Mouse (Mus musculus): Measurements from ENCODE around the gene Fau. TPM values are rescaled to one million over a fixed set of nuclear protein-coding genes. Genes with fewer than 3 reads are reported as not detected.

Gene Fau
- polyA plus RNA-seq, 1 experiment from 2014 or later = 839 TPM

DNA sequence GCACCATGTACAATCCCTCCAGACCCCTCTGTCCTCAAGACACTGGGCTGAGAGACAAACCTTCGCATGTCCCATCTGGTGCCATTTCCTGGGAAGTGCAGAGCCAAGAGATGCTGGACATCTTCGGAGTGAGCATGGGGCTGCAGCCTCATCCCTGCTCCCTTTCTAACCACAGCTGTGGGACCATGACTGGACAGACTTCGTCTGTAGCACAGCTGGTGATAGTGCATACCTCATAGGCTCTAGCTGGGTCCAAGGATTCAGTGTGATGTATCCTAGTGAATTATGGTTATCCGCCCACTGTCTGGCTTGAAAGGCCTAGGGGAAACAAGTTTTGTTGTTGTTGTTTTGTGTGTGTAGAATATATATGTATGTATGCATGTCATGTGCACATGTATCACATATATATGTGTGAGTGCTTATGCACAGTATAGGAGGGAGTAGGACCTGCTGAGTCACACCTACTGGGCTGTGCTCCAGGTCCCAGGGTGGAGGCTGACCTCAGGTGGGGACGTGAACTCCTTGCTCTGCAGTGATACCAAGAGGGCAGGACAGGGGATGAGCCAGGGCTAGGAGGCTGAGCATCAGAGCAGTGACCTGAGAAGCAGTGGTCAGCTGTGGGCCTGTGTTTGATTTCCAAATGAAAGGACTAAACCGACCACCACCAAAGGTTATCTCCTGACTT, 44.7 kb downstream of the Fau start:
- no peaks in the 10 kb centered on the region for H3K9me3 ChIP-seq (ENCODE audit: control insufficient read depth, low read length)

DNA sequence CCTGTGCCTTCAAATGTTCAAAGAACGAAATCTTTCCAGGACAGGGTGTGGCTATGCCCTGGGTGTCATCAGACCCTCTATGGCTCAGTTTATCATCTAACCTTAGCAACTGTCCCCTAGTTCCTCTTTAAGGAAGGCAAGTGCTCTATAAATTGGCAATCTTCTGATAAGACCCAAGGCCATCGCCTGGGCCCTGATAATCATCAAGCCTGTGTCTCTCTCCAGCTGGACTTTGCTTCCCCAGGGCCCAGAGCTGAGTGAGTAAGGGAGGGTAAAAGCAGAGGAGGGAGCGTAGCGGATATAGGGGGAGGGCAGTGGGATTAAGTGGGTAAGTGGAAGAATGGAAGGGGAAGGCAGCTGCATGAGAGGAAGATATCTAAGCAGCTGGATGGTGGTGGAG, 46.8 kb downstream of the Fau start:
- Histone ChIP-seq H3K4me1 (ENCODE audit: control insufficient read depth, insufficient read depth, low read length) (no peaks in the 10 kb centered on the region), H3K9me3 (ENCODE audit: control insufficient read depth, low read length) (no peaks in the 10 kb centered on the region), H3K4me3 (ENCODE audit: low read length) (no peak overlapping the region), H3K27me3 (ENCODE audit: control insufficient read depth, insufficient read depth, low read length) (no peaks in the 10 kb centered on the region), H3K27ac (ENCODE audit: low read depth, low read length) (no peak overlapping the region), H3K9ac (ENCODE audit: low read depth, low read length) (no peak overlapping the region), H3K36me3 (ENCODE audit: control insufficient read depth, insufficient read depth, low read length) (no peaks in the 10 kb centered on the region), H3K4me2 (replicated peaks; ENCODE audit: low read depth, low read length) (no peak overlapping the region)
- ATAC-seq (ENCODE audit: low FRiP score, low TSS enrichment) = no peak
- WGBS = 74% methylated on average over 4 of the region's 4 CpGs

More for the DNA sequence above, 44.7 kb downstream of the Fau start:
- 76% methylated on average over 6 of the region's 6 CpGs for WGBS
- H3K4me2 ChIP-seq (replicated peaks; ENCODE audit: low read depth, low read length) = no peak overlapping the region
- H3K27ac ChIP-seq (ENCODE audit: low read depth, low read length) = no peak overlapping the region
- H3K9ac ChIP-seq (ENCODE audit: low read depth, low read length) = no peak overlapping the region
- H3K4me1 ChIP-seq (ENCODE audit: control insufficient read depth, insufficient read depth, low read length) = no peaks in the 10 kb centered on the region
- H3K36me3 ChIP-seq (ENCODE audit: control insufficient read depth, insufficient read depth, low read length) = peaks cover 6% of the 10 kb centered on the region
- H3K4me3 ChIP-seq (ENCODE audit: low read length) = no peak overlapping the region
- ATAC-seq (ENCODE audit: low FRiP score, low TSS enrichment) = no peak
- H3K27me3 ChIP-seq (ENCODE audit: control insufficient read depth, insufficient read depth, low read length) = no peaks in the 10 kb centered on the region

DNA sequence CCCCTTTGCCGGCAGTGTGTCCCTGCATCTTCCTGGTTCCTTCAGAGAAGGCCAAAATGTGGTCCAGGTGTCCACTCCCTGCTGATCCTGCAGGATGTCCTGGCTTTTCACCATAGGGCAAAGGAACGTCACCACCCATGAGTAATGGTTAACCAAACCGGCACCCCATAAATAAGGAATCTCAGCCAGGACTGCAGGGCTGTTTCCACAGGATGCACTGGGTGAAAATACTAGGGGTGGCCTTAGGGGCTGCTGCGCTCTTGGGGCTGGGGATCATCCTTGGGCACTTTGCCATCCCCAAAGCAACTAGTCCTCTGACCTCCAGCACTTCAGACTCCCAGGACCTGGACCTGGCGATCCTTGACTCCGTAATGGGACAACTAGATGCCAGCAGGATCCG, 47.9 kb downstream of the Fau start, which contains the start of gene Naaladl1:
TSS of gene Naaladl1 (plus strand) at position 197 of the 400 bp plus-strand sequence.
- H3K4me2 ChIP-seq (replicated peaks; ENCODE audit: low read depth, low read length) = no peak within 1 kb of the TSS
- H3K27me3 ChIP-seq (ENCODE audit: control insufficient read depth, insufficient read depth, low read length) = no peaks in the 10 kb centered on the region
- H3K27ac ChIP-seq (ENCODE audit: low read depth, low read length) = no peak within 1 kb of the TSS
- no peak within 1 kb of the TSS for H3K9ac ChIP-seq (ENCODE audit: low read depth, low read length)
- WGBS = 88% methylated on average over 7 of the region's 7 CpGs
- H3K36me3 ChIP-seq (ENCODE audit: control insufficient read depth, insufficient read depth, low read length) = no peaks in the 10 kb centered on the region
- H3K4me3 ChIP-seq (ENCODE audit: low read length) = no peak within 1 kb of the TSS
- no peaks in the 10 kb centered on the region for H3K4me1 ChIP-seq (ENCODE audit: control insufficient read depth, insufficient read depth, low read length)
- no peak for ATAC-seq (ENCODE audit: low FRiP score, low TSS enrichment)
- no peaks in the 10 kb centered on the region for H3K9me3 ChIP-seq (ENCODE audit: control insufficient read depth, low read length)

Small RNA genes within 50 kb of the gene (microRNA-seq; reads per million reads assigned to microRNA genes)
- gene Mir6988 = 2.7 reads per million, percentile 10 among the genes with 10 or more reads in this experiment

Other genes with a start within 250 kb of the Fau start
- gene Frmd8, start 182.6 kb upstream of the Fau start, polyA plus RNA-seq (2014; fragmentation: Nextera tagmentation; extraction: Ambion mirVana) = 17.4 and 26.5 TPM in 2 replicates
- 3.3 and 3.5 TPM in 2 replicates for gene Slc25a45, start 180.0 kb upstream of the Fau start, polyA plus RNA-seq (2014; fragmentation: Nextera tagmentation; extraction: Ambion mirVana)
- gene Tigd3, start 163.7 kb upstream of the Fau start, polyA plus RNA-seq (2014; fragmentation: Nextera tagmentation; extraction: Ambion mirVana) = 2.9 and 4.0 TPM in 2 replicates
- gene Dpf2, start 144.8 kb upstream of the Fau start, polyA plus RNA-seq (2014; fragmentation: Nextera tagmentation; extraction: Ambion mirVana) = 132 and 167 TPM in 2 replicates
- gene Cdc42ep2, start 133.0 kb upstream of the Fau start, polyA plus RNA-seq (2014; fragmentation: Nextera tagmentation; extraction: Ambion mirVana) = 10.5 and 10.8 TPM in 2 replicates
- gene Pola2, start 93.6 kb upstream of the Fau start, polyA plus RNA-seq (2014; fragmentation: Nextera tagmentation; extraction: Ambion mirVana) = 74.2 and 95.3 TPM in 2 replicates
- gene Slc22a20, start 71.7 kb upstream of the Fau start, polyA plus RNA-seq (2014; fragmentation: Nextera tagmentation; extraction: Ambion mirVana) = not detected in 2 replicates
- gene Capn1, start 41.9 kb upstream of the Fau start, polyA plus RNA-seq (2014; fragmentation: Nextera tagmentation; extraction: Ambion mirVana) = 6.3 and 8.6 TPM in 2 replicates
- 23.5 and 32.8 TPM in 2 replicates for gene Syvn1, start 11.3 kb upstream of the Fau start, polyA plus RNA-seq (2014; fragmentation: Nextera tagmentation; extraction: Ambion mirVana)
- gene Mrpl49, start 59 bp upstream of the Fau start, polyA plus RNA-seq (2014; fragmentation: Nextera tagmentation; extraction: Ambion mirVana) = 77.3 and 89.5 TPM in 2 replicates
- gene Znhit2, start 3.3 kb downstream of the Fau start, polyA plus RNA-seq (2014; fragmentation: Nextera tagmentation; extraction: Ambion mirVana) = 38.6 and 44.4 TPM in 2 replicates
- 22.1 and 24.6 TPM in 2 replicates for gene Tm7sf2, start 10.5 kb downstream of the Fau start, polyA plus RNA-seq (2014; fragmentation: Nextera tagmentation; extraction: Ambion mirVana)
- 60.8 and 75.0 TPM in 2 replicates for gene Vps51, start 19.4 kb downstream of the Fau start, polyA plus RNA-seq (2014; fragmentation: Nextera tagmentation; extraction: Ambion mirVana)
- not detected in 2 replicates for gene Tmem262, start 22.2 kb downstream of the Fau start, polyA plus RNA-seq (2014; fragmentation: Nextera tagmentation; extraction: Ambion mirVana)
- gene Gm28374, start 24.4 kb downstream of the Fau start, polyA plus RNA-seq (2014; fragmentation: Nextera tagmentation; extraction: Ambion mirVana) = 1.1 and 1.5 TPM in 2 replicates
- 81.0 and 82.3 TPM in 2 replicates for gene Zfpl1, start 27.1 kb downstream of the Fau start, polyA plus RNA-seq (2014; fragmentation: Nextera tagmentation; extraction: Ambion mirVana)
- 43.1 and 53.5 TPM in 2 replicates for gene Cdca5, start 27.1 kb downstream of the Fau start, polyA plus RNA-seq (2014; fragmentation: Nextera tagmentation; extraction: Ambion mirVana)
- gene AC131692.1, start 36.6 kb downstream of the Fau start, polyA plus RNA-seq (2014; fragmentation: Nextera tagmentation; extraction: Ambion mirVana) = 0.47 and 1.7 TPM in 2 replicates
- 0.44 and 0.60 TPM in 2 replicates for gene Naaladl1, start 47.9 kb downstream of the Fau start, polyA plus RNA-seq (2014; fragmentation: Nextera tagmentation; extraction: Ambion mirVana)
- 56.1 and 64.4 TPM in 2 replicates for gene Sac3d1, start 60.8 kb downstream of the Fau start, polyA plus RNA-seq (2014; fragmentation: Nextera tagmentation; extraction: Ambion mirVana)
- gene Snx15, start 70.5 kb downstream of the Fau start, polyA plus RNA-seq (2014; fragmentation: Nextera tagmentation; extraction: Ambion mirVana) = 29.6 and 37.0 TPM in 2 replicates
- gene Batf2, start 83.1 kb downstream of the Fau start, polyA plus RNA-seq (2014; fragmentation: Nextera tagmentation; extraction: Ambion mirVana) = 0.15 TPM in 1 of 2 replicates, not detected in the other
- gene Arl2, start 83.7 kb downstream of the Fau start, polyA plus RNA-seq (2014; fragmentation: Nextera tagmentation; extraction: Ambion mirVana) = 82.6 and 98.8 TPM in 2 replicates
- gene Majin, start 126.5 kb downstream of the Fau start, polyA plus RNA-seq (2014; fragmentation: Nextera tagmentation; extraction: Ambion mirVana) = not detected in 2 replicates
- gene Gpha2, start 168.5 kb downstream of the Fau start, polyA plus RNA-seq (2014; fragmentation: Nextera tagmentation; extraction: Ambion mirVana) = 0.93 TPM in 1 of 2 replicates, not detected in the other
- 16.4 and 19.7 TPM in 2 replicates for gene Ppp2r5b, start 178.0 kb downstream of the Fau start, polyA plus RNA-seq (2014; fragmentation: Nextera tagmentation; extraction: Ambion mirVana)
- gene Atg2a, start 183.8 kb downstream of the Fau start, polyA plus RNA-seq (2014; fragmentation: Nextera tagmentation; extraction: Ambion mirVana) = 7.2 and 12.4 TPM in 2 replicates
- gene Ehd1, start 218.9 kb downstream of the Fau start, polyA plus RNA-seq (2014; fragmentation: Nextera tagmentation; extraction: Ambion mirVana) = 38.3 and 46.0 TPM in 2 replicates
- gene Cdc42bpg, start 248.6 kb downstream of the Fau start, polyA plus RNA-seq (2014; fragmentation: Nextera tagmentation; extraction: Ambion mirVana) = 0.89 and 2.0 TPM in 2 replicates